Mouse (Mus musculus) hindlimb bud, embryonic 11.5 days (tissue): ENCODE measurements around the gene Zfp143.
"Not testable (repeated sequence)": the region's sequence is repeated elsewhere in the genome, so short reads cannot be mapped to it uniquely, and the experiment has no call there.

ENCODE experiments used
- DNase-seq: peaks from one replicate; pipeline ENCODE4 v3.0.0-alpha.2; 2012; ENCODE audit warnings: low read depth, low spot score; ENCODE audit errors: extremely low spot score

Zfp143 gene

DNA sequence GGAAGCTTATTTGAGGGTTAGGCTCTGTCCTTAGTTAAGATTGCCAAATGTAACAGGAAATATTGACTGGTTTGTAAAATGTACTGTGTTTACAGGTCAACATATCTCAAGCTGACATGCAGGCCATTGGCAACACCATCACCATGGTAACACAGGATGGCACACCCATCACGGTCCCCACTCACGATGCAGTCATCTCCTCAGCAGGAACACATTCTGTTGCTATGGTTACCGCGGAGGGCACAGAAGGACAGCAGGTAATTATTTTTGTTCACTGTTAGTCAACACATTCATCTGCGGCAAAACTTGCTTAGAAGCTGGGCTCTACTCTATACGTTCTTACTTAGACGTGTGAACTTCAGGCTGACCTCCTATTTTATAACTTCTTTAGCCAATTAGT is 30.7 kb downstream of the Zfp143 start:
- DNase-seq: no peak

DNA sequence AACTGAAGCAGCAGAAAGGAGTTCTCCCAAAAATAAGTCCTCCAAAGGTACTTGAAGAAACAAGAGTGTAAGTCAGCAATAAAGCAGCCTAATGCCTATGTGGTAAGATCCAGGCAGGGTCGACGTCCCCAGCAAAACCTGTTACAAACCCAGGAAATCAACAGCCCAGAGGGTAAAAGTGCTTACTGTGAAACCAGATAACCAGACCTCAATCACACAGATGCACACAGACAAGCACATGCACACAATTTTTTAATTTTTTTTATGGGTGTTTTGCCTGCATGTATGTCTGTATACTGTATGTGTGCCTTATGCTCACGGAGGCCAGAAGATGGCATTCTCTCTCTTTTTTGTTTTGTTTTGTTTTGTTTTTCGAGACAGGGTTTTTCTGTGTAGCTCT is 35.3 kb downstream of the Zfp143 start:
- DNase-seq: no peak

DNA sequence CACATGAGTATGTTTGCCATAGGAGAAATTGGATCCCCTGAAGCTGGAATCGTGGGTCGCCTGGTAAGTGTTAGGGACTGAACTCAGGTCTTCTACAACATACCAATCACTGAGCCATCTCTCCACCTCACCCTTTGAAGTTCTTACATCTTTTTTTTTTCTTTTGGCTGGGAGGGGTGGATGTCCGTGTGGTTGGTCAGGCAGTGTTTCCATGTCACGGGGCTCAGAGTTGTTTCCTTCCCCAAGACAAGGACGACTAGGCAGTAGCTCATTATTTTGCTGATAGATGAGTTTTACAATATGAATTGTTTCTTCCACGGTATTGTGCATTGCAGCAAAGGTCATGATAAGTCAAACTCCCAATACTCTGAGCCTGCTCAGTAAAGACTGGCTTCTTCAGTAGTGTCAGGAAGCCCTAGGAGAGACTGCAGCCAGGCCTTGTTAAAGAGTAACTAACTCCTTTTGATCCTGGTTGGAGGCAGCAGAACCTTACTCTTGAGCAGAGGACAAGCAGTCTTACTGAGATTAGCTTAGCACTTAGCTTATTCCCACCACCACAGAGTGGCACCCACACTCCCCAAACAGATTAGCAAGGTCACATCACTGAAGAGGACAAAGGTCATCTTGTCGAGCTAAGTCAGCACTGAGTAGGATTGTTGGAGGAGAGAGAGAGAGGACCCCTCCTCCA is 36.2 kb downstream of the Zfp143 start:
- no peak for DNase-seq

DNA sequence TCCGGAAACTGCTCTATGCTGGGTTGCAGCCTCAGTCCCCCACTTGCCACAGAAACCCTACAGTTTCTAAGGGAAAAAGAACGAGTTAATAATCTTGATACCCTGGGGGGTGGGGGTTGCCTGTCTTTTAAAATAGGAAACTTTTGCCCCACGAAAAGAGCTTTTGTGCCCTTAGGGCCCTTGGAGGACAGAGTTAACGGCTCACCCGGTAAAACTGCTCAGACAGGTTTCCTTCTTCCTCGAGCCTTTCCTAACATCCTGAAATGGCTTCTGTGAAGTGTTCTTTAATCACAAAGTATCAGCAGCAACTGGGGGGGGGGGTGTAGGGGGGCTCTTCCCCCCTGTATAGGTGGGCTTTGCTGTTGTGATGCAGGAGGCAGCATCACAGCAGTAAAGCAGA is 39.8 kb downstream of the Zfp143 start:
- no peak for DNase-seq

DNA sequence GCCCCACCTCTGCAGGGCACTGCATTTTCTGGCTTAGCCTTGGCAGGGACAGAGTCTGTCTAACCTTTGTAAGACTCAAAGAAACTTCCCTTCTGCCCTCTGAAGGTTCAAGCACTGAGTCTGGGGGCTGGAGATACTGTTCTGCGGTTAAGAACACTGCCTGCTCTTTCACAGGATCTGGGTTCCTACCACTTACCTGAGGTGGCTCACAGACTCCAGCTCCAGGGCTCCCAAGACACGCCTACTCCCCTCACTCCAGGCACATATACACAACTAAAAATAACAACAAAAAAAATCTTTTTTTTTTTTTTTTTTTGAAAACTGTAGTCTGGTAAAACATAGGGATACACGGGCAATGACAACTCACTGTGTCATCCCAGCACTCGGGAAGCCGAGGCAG is 40.2 kb downstream of the Zfp143 start:
- no peak for DNase-seq

DNA sequence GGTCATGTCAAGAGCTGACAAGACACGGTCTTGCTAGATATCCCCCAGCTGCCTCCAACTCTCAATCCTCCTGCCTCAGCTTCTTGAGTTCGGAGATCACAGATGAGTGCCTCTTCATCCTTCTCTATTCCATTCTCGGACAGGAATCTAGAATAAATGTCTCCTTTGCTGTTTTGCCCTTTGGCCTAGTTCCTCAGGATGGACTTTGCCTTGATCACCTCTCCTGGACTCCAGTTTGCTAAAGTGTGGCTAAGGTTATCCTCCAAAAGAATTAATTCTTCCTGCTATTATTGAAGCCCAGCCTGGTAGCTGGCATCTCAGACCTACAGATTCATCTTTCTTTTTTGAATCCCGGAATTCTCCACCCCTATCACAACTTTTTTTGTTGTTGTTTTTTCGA is 44.0 kb downstream of the Zfp143 start:
- no peak for DNase-seq

DNA sequence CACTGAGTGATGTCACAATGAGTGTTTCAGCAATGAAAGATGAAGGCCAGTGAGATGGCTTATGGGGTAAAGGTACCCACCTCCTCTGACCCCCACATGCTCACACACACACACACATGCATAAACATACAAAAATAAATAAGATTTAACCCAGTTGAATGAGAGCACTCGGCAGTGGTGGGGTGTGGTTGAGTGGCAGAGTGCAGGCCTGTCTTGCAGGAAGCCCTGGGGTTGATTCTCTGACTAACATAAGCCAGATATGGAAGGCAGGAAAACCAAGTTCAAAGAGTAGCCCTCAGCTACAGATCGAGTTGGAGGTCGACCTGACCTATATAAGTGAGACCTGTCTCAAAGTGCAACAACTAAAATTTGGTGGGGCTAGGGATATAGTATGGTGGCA is 45.6 kb downstream of the Zfp143 start:
- no peak for DNase-seq

DNA sequence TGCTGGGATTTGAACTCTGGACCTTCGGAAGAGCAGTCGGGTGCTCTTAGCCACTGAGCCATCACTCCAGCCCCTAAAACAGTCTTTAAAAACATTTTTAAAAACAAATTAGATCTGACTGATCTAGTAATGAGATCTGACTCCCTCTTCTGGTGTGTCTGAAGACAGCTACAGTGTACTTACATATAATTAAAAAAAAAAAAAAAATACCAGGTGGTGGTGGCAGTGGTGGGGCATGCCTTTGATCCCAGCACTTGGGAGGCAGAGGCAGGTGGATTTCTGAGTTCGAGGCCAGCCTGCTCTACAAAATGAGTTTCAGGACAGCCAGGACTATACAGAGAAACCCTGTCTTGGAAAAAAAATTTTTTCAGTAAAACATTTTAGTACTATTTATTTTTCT is 47.5 kb downstream of the Zfp143 start:
- not testable (repeated sequence) for DNase-seq

DNA sequence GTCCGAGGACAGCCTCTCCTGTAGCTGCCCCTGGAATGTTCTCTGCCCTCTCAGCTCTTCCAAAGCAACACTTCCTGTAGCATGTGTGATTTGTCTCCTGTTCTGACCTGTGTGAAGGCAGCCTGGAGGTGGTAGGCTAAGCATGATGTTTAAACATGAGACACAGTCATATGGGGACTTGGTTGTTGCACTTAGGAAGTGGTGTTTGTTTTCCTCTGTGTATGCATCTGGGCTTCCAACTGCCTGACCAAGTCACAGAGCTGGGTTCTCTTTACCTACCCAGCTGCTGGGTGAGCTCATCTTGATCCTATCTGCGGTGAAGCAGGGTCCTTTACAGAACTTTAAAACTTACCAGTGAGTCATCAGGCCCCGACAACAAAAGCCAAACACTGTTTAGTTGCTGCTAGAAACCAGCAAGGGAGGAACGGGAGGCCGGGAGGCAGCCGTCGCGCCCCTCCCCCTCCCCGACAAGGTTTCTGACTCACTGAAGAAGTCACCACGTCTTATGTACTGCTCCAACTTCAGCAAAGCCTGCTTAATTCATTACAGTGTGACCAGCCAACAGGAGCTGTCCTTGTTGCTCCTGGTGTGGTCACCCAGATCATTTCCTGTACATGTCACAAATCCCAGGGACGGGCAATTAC is 48.1 kb downstream of the Zfp143 start:
- DNase-seq: no peak

DNA sequence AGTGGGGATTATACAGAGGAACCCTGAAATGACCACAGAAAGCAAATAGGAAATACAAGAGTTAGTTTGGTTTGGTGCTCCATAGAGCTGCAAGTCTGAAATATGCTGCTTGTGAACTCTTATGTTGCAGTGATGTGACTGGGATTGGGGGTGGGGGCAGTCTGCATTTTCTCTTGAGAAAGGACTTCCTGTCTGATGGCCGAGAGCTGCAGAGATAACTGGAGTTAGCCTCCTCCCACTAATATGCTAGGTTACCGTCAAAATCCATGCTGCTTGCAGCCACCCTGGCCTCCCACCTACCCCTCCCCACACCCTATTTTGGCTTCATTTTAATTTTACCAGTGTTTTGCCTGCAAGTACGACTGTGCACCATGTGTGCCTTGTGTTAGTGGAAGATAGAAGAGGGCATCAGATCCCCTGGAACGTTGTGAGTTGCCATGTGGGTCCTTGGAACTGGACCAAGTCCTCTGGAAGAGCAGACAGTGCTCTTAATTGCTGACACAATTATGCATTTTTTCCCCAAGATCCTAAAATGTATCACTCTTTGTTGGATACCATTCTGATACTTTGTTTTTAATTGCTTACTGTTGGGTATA is 49.1 kb downstream of the Zfp143 start:
- DNase-seq: no peak

DNA sequence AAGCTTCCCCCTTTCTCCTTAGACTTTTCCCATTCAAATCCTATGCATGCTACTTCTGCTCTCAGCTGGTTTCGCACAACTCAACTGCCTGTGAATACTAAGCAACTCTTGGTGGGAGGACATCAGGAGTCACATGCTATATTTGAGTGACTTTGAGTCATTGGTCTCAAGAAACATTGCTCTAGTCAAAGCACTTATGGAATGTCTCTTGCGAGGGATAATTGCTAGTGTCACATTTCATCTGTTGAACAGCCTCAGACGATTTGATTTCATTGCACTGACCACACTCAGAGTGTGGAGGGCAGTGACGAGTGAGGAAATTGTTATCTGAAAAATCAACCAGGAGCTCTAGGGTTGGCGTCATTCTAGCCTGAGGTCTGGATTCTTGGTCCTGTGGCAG is 53.7 kb downstream of the Zfp143 start:
- no peak for DNase-seq

DNA sequence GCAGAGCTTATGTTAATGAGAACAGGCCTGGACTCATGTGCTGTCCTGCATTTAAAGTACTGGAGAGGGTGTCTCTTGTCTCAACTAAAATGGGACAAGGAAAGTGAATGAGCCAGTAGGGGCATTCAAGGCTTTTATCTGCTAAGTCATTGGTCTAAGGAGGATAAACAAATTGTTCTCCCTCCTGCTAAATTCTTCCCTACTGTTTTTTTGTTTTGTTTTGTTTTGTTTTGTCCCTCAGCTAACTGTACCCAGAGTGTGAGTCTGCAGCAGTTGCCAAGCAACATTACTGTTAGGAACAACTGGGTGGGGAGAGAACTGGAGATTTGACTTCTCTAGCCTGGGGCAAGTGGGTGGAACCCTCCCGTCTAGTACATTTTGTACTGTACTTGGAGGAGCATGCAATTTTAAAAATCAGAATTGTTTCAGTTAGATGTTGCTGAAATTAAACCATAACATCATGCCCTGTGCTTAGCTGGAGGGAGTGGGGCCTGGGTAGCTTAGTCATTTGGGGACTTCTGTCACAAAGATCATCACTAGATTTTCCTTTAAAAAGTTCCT is 55.8 kb downstream of the Zfp143 start:
- DNase-seq: no peak

DNA sequence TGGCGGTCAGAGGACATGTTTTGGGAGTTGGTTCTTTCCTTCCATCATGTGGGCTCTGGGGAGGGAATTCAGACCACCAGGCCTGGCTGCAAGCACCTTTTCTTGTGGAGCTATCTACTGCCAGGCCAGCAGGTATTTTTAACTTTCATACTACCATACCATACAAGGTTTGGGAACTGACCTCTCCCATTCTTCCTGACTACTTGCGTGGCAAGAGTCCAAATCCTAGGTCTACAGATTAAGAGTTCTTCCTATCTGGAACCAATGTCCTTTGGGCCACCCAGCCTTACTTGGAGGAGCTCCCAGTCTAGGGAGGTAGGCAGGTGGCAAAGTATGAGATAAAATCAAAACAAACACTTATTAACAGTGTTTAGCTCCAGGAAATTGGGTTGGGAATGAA is 57.4 kb downstream of the Zfp143 start:
- DNase-seq: no peak

DNA sequence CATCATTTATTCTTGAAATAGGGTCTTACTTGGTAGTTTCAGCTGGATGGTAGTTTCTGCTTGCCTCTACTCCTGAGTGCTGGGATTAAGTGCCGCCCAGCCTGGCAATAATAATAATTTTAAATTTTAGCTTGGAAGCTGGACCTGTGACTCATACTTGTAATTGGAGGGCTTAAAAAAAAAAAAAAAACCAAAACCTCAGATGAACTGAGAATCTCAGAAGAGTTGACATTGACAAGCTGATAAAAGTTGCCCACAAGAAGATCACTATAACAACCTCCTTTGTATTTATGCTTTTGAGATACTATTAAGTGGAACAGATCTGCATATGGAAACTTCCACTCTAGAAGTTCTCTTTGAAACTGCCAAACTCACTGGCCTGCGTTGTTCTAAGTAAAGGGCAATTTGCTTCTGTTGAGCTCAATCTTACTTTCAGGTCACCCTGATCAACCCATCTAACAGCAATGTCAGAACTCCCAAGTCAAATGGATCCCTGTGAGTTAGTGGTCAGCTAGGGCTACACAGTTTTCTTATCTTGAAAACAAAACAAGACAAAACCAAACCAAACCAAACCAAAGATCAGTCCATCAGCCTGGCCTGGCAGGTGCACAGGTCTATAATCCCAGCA is 59.3 kb downstream of the Zfp143 start:
- DNase-seq: no peak

DNA sequence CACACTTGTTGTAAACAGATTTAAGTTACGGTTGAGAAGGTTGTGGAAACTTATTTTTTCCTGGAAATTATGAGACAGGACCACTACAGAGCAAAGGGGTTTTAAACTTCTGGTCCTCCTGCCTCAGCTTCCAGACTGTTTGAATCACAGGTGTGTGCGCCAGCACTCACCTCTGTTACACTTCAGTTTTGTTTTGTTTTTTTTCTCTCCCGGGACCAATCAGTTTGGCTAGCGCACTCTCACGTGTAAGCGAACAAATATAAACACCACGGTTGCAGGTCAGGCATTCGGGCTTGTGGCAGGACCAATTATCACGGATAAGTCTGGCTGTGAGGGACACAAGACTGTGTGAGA is 60.1 kb downstream of the Zfp143 start:
- DNase-seq: no peak

DNA sequence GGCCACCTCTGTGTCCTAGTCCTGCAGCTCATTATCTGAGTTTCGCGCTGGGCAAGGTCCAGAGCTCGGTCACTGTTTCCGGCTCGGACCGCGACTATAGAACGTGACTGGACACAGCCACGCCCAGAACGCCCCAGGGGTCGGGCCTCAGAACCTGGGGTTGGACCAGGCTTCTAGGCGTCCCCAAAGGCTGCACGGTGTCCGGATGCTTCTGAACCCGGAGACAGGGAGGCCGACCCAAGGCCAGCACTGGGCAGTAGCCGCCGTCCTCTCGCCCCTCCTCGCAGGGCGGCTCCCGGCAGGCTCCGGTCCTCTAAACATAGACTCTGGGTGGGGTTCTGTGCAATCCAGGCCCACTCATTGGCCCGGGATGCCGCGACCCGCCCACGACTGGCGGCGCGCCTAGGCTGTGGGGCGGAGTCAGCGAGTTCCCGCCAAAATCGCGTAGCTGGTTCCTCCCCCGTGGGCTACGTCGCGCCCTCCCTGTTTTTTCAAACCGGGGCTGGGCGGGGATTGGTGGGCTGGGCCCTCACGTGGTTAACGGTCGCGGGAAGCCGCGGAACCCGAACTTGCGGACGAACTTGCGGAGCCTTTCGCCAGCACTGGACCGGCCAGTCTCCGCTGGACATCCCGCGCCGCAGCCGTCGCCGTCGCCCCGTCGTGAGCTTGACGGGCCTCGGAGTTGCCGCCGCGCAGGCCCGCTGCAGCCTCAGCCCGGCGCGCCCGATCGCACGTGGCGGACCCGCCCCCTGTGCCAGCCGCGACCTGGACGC is 60.7 kb downstream of the Zfp143 start, which contains the start of gene Wee1:
Gene Wee1 (plus strand): TSS at position 531 of the 773 bp plus-strand sequence.
- DNase-seq: peak; percentile 86

DNA sequence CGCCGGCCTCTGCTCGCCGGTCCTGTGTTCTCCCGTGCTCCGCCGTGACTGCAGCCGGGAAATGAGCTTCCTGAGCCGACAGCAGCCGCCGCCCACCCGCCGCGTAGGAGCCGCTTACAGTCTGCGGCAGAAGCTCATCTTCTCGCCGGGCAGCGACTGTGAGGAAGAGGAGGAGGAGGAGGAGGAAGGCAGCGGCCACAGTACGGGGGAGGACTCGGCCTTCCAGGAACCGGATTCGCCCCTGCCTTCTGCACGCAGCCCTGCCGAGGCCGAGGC is 61.2 kb downstream of the Zfp143 start:
- DNase-seq: no peak

DNA sequence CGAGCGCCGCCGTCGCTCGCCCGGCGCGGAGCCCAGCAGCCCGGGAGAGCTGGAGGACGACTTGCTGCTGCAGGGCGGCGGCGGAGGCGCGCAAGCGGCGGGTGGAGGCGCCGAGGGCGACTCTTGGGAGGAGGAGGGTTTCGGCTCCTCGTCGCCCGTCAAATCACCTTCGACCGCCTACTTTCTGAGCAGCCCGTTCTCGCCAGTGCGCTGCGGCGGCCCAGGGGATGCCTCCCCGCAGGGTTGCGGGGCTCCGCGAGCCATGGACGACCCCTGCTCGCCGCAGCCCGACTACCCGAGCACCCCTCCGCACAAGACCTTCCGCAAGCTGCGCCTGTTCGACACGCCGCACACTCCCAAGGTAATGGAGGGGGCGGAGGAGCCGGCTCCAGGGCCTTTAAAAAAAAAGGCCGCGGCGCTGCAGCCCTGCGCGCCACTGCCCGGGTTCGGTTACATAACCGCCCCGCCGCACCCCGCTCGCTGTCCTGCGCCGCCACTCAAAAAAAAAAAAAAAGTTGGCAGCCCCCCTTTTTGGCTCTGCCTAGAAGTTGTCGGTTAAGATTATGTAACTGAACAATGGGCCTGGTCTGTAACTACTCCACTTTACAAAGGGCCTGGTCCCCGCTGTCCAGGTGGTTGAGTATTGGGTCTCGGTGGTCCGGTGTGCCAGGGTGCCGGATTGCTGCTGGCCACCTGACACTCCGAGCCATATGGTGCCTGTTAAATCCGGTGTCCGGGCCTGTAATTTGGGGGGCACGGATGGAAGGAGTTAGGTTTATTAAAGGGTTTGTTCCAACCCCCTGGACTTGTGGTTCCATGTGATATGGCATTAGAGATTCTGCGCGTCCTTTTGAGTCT is 61.8 kb downstream of the Zfp143 start:
- DNase-seq: no peak

DNA sequence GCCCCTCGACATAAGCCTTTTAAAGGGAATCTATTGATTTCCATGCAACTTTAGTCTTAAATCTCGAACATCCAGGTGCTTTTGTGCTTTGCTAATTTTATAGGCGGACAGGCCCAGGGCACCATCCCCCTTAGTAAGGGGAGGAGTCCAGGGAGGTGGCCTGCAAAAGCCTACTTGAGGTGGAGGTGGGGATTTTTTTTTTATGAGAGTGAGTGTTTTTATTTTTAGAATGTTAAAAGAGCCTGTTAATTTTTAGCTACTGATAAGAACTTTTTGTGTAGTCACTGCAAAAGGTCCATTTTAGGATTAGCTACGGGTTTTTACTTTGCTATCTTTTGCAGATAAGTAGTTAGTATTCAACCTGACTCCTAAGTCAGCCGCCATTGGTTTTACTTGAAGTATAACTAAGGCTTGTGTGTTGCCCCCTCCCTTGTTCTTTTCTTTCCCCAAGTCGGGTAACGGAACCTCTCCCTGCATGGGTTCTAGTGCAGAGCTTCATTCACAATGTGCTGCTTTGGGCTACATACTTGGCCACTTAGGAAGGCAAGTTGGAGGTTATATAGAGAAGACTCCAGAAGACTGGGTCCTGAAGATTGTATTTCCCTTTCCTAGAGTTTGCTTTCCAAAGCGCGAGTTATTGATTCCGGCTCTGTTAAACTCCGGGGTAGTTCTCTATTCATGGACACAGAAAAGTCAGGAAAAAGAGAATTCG is 63.0 kb downstream of the Zfp143 start:
- no peak for DNase-seq

DNA sequence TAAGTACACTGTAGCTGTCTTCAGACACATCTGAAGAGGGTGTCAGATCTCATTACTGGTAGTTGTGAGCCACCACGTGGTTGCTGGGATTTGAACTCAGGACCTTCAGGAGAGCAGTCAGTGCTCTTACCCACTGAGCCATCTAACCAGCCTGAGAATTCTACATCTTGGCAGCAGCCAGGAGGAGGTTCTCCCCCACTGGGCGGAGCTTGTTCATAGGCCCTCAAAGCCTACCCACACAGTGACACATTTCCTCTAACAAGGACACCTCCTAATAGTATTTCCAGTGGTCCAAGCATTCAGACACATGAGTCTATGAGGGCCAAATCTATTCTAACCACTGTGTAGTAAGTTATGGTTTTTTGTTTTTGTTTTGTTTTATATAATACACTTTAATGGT is 67.5 kb downstream of the Zfp143 start:
- DNase-seq: no peak
